Mouse (Mus musculus) midbrain, embryonic 10.5 days (tissue): ENCODE measurements around the gene Adamtsl1. TPM values are rescaled to one million over a fixed set of nuclear protein-coding genes. Genes with fewer than 3 reads are reported as not detected.
A peak's percentile ranks its signal among the peaks of the same experiment; 100 is the strongest.

ENCODE experiments used
- DNase-seq: peaks from one replicate; pipeline ENCODE4 v3.0.0-alpha.2; 2017; ENCODE audit warnings: low spot score
- H3K27ac ChIP-seq: fragments of 300-500 bp; sonication (generic); replicated peaks from 2 replicates; pipeline ENCODE4 v1.5.1; 2016; ENCODE audit warnings: mild to moderate bottlenecking
- H3K27me3 ChIP-seq: fragments of 300-500 bp; sonication (generic); 2 replicates; pipeline ENCODE4 v1.6.1; 2016; ENCODE audit warnings: low read depth, mild to moderate bottlenecking; ENCODE audit not compliant: poor library complexity, severe bottlenecking
- H3K36me3 ChIP-seq: fragments of 300-500 bp; sonication (generic); 2 replicates; pipeline ENCODE4 v1.6.1; 2016; ENCODE audit warnings: mild to moderate bottlenecking, moderate library complexity
- H3K4me1 ChIP-seq: fragments of 300-500 bp; sonication (generic); 2 replicates; pipeline ENCODE4 v1.6.1; 2016
- H3K4me3 ChIP-seq: fragments of 300-500 bp; sonication (generic); 2 replicates; pipeline ENCODE4 v1.5.1; 2016; ENCODE audit warnings: mild to moderate bottlenecking, moderate library complexity
- H3K9me3 ChIP-seq: fragments of 300-500 bp; sonication (generic); replicated peaks from 2 replicates; pipeline ENCODE4 v1.6.1; 2016; ENCODE audit warnings: mild to moderate bottlenecking
- WGBS: fragments of 180-500 bp; shearing (Covaris S2); methylation state at CpG from one replicate; pipeline ENCODE4 v1.1.7; 2016; 5-methylcytosine and 5-hydroxymethylcytosine counted together
- polyA plus RNA-seq: library from polyadenylated mRNA; unstranded; fragments of >200 nt; fragmentation: Nextera tagmentation; extraction: Ambion mirVana; gene quantifications from 2 replicates; pipeline ENCODE4 v1.2.1, GENCODE M21; 2016

Adamtsl1 gene
- polyA plus RNA-seq, 1 experiment from 2014 or later = 4.4 TPM

- peaks cover 4% of the 10 kb centered on the region; the same call in 1 of the 2 replicates for H3K4me1 ChIP-seq
- H3K9me3 ChIP-seq = no peaks in the 10 kb centered on the region
- DNase-seq = no peak
- no peaks in the 10 kb centered on the region for H3K27me3 ChIP-seq
- no peaks in the 10 kb centered on the region for H3K36me3 ChIP-seq
- WGBS = 73% methylated on average over 6 of the region's 6 CpGs
- H3K27ac ChIP-seq = no peak overlapping the region
- no peak overlapping the region for H3K4me3 ChIP-seq
Observed at GRCm38 (mm10) chr4:86045876-86046275, 531.9 kb downstream of the Adamtsl1 start.

GRCm38 (mm10) chr4:86046881-86047280 is 532.9 kb downstream of the Adamtsl1 start:
- Histone ChIP-seq H3K4me3 (no peak overlapping the region), H3K9me3 (no peaks in the 10 kb centered on the region), H3K4me1 (no peaks in the 10 kb centered on the region), H3K36me3 (no peaks in the 10 kb centered on the region), H3K27ac (no peak overlapping the region), H3K27me3 (peaks cover 7% of the 10 kb centered on the region; the same call in 1 of the 2 replicates)
- WGBS = 95% methylated on average over 1 of the region's 1 CpGs
- DNase-seq = no peak

GRCm38 (mm10) chr4:86053487-86054237 is 539.7 kb downstream of the Adamtsl1 start:
- DNase-seq = peak; percentile 82
- H3K4me3 ChIP-seq = peak overlapping the region; percentile 57
- peaks cover 22% of the 10 kb centered on the region for H3K27me3 ChIP-seq
- H3K36me3 ChIP-seq = no peaks in the 10 kb centered on the region
- H3K9me3 ChIP-seq = no peaks in the 10 kb centered on the region
- H3K4me1 ChIP-seq = peaks cover 18% of the 10 kb centered on the region
- WGBS = under 1% methylated on average over 19 of the region's 20 CpGs
- peak overlapping the region; percentile 80 for H3K27ac ChIP-seq

- 83% methylated on average over 4 of the region's 4 CpGs for WGBS
- no peaks in the 10 kb centered on the region for H3K4me1 ChIP-seq
- no peaks in the 10 kb centered on the region for H3K36me3 ChIP-seq
- H3K27me3 ChIP-seq = no peaks in the 10 kb centered on the region
- no peak overlapping the region for H3K4me3 ChIP-seq
- no peak for DNase-seq
- H3K27ac ChIP-seq = no peak overlapping the region
- no peaks in the 10 kb centered on the region for H3K9me3 ChIP-seq
Observed at GRCm38 (mm10) chr4:86060614-86061013, 546.6 kb downstream of the Adamtsl1 start.

GRCm38 (mm10) chr4:86068376-86068775 is 554.4 kb downstream of the Adamtsl1 start:
- H3K4me1 ChIP-seq = peaks cover 30% of the 10 kb centered on the region
- no peak for DNase-seq
- H3K27ac ChIP-seq = peak overlapping the region; percentile 61; the same call in 1 of the 2 replicates
- 82% methylated on average over 5 of the region's 5 CpGs for WGBS
- H3K9me3 ChIP-seq = no peaks in the 10 kb centered on the region
- no peaks in the 10 kb centered on the region for H3K36me3 ChIP-seq
- no peaks in the 10 kb centered on the region for H3K27me3 ChIP-seq
- no peak overlapping the region for H3K4me3 ChIP-seq

GRCm38 (mm10) chr4:86068875-86069718 is 555.1 kb downstream of the Adamtsl1 start:
- Histone ChIP-seq H3K27ac (no peak overlapping the region; the same call in 1 of the 2 replicates), H3K4me3 (no peak overlapping the region), H3K9me3 (no peaks in the 10 kb centered on the region), H3K36me3 (no peaks in the 10 kb centered on the region), H3K4me1 (peaks cover 30% of the 10 kb centered on the region), H3K27me3 (no peaks in the 10 kb centered on the region)
- WGBS = 35% methylated on average over 13 of the region's 13 CpGs
- peak; percentile 27 for DNase-seq

GRCm38 (mm10) chr4:86074871-86075270 is 560.9 kb downstream of the Adamtsl1 start:
- DNase-seq = no peak
- H3K36me3 ChIP-seq = no peaks in the 10 kb centered on the region
- H3K27ac ChIP-seq = no peak overlapping the region
- WGBS = 31% methylated on average over 1 of the region's 1 CpGs
- H3K4me3 ChIP-seq = no peak overlapping the region
- H3K4me1 ChIP-seq = peaks cover 7% of the 10 kb centered on the region; the same call in 1 of the 2 replicates
- H3K9me3 ChIP-seq = no peaks in the 10 kb centered on the region
- no peaks in the 10 kb centered on the region for H3K27me3 ChIP-seq

- DNase-seq = no peak
- Histone ChIP-seq H3K36me3 (no peaks in the 10 kb centered on the region), H3K4me1 (no peaks in the 10 kb centered on the region; the same call in 1 of the 2 replicates), H3K27ac (no peak overlapping the region), H3K9me3 (no peaks in the 10 kb centered on the region), H3K27me3 (no peaks in the 10 kb centered on the region), H3K4me3 (no peak overlapping the region)
- WGBS = 86% methylated on average over 2 of the region's 2 CpGs
Observed at GRCm38 (mm10) chr4:86077355-86077754, 563.4 kb downstream of the Adamtsl1 start.

GRCm38 (mm10) chr4:86077854-86078253 is 563.9 kb downstream of the Adamtsl1 start:
- 79% methylated on average over 3 of the region's 3 CpGs for WGBS
- no peak for DNase-seq
- H3K36me3 ChIP-seq = no peaks in the 10 kb centered on the region
- no peaks in the 10 kb centered on the region; the same call in 1 of the 2 replicates for H3K4me1 ChIP-seq
- no peaks in the 10 kb centered on the region for H3K9me3 ChIP-seq
- no peak overlapping the region for H3K4me3 ChIP-seq
- no peak overlapping the region for H3K27ac ChIP-seq
- no peaks in the 10 kb centered on the region for H3K27me3 ChIP-seq

GRCm38 (mm10) chr4:86087508-86087907 is 573.5 kb downstream of the Adamtsl1 start:
- no peak overlapping the region for H3K4me3 ChIP-seq
- no peaks in the 10 kb centered on the region for H3K36me3 ChIP-seq
- no peak for DNase-seq
- H3K27ac ChIP-seq = no peak overlapping the region
- H3K27me3 ChIP-seq = no peaks in the 10 kb centered on the region
- 85% methylated on average over 5 of the region's 5 CpGs for WGBS
- H3K4me1 ChIP-seq = peaks cover 6% of the 10 kb centered on the region
- H3K9me3 ChIP-seq = no peaks in the 10 kb centered on the region

GRCm38 (mm10) chr4:86103207-86103606 is 589.2 kb downstream of the Adamtsl1 start:
- Histone ChIP-seq H3K4me1 (no peaks in the 10 kb centered on the region), H3K27me3 (no peaks in the 10 kb centered on the region), H3K4me3 (no peak overlapping the region), H3K27ac (no peak overlapping the region), H3K9me3 (no peaks in the 10 kb centered on the region), H3K36me3 (no peaks in the 10 kb centered on the region)
- DNase-seq = no peak
- WGBS = 78% methylated on average over 1 of the region's 1 CpGs

- no peak overlapping the region for H3K27ac ChIP-seq
- no peaks in the 10 kb centered on the region for H3K4me1 ChIP-seq
- no peaks in the 10 kb centered on the region for H3K27me3 ChIP-seq
- DNase-seq = no peak
- no peak overlapping the region for H3K4me3 ChIP-seq
- no peaks in the 10 kb centered on the region for H3K36me3 ChIP-seq
- WGBS = 88% methylated on average over 4 of the region's 4 CpGs
- H3K9me3 ChIP-seq = no peaks in the 10 kb centered on the region
Observed at GRCm38 (mm10) chr4:86108325-86108724, 594.4 kb downstream of the Adamtsl1 start.

- Histone ChIP-seq H3K27me3 (no peaks in the 10 kb centered on the region), H3K4me3 (no peak overlapping the region), H3K36me3 (no peaks in the 10 kb centered on the region), H3K27ac (no peak overlapping the region), H3K4me1 (no peaks in the 10 kb centered on the region), H3K9me3 (no peaks in the 10 kb centered on the region)
- 83% methylated on average over 2 of the region's 2 CpGs for WGBS
- no peak for DNase-seq
Observed at GRCm38 (mm10) chr4:86119067-86119466, 605.1 kb downstream of the Adamtsl1 start.
